Mouse (Mus musculus): ENCODE results near the gene Ammecr1. TPM values are rescaled to one million over a fixed set of nuclear protein-coding genes. Genes with fewer than 3 reads are reported as not detected.
A peak's percentile ranks its signal among the peaks of the same experiment; 100 is the strongest.

Ammecr1 gene
- total and polyA plus RNA-seq, 2 experiments from 2014 or later: 2.2 to 2.8 TPM

GRCm38 (mm10) chrX:142832221-142832620 lies 134.3 kb downstream of the Ammecr1 start:
- no peak for ATAC-seq (ENCODE audit: low FRiP score)
- Histone ChIP-seq H3K4me2 (ENCODE audit: low read depth, low read length, poor library complexity, severe bottlenecking) (no peak overlapping the region), H3K27ac (ENCODE audit: low read depth, low read length) (no peak overlapping the region), H3K27me3 (ENCODE audit: insufficient read depth, low read length) (no peaks in the 10 kb centered on the region), H3K4me1 (ENCODE audit: insufficient read depth, low read length) (no peaks in the 10 kb centered on the region), H3K36me3 (ENCODE audit: insufficient read depth, low read length) (no peaks in the 10 kb centered on the region), H3K9me3 (ENCODE audit: low read length) (no peaks in the 10 kb centered on the region), H3K4me3 (ENCODE audit: low read depth, low read length) (no peak overlapping the region), H3K9ac (replicated peaks; ENCODE audit: low read length, poor library complexity, severe bottlenecking) (no peak overlapping the region)
- no peak for DNase-seq (ENCODE audit: low spot score)
- WGBS: 77% methylated on average over 3 of the region's 3 CpGs
- TF ChIP-seq CTCF (IDR thresholded peaks at IDR 0.05): no peak

- no peaks in the 10 kb centered on the region for H3K27me3 ChIP-seq (ENCODE audit: insufficient read depth, low read length)
- 98% methylated on average over 6 of the region's 6 CpGs for WGBS
- no peak overlapping the region for H3K4me2 ChIP-seq (ENCODE audit: low read depth, low read length, poor library complexity, severe bottlenecking)
- no peaks in the 10 kb centered on the region for H3K4me1 ChIP-seq (ENCODE audit: insufficient read depth, low read length)
- ATAC-seq (ENCODE audit: low FRiP score): no peak
- no peak for DNase-seq (ENCODE audit: low spot score)
- H3K4me3 ChIP-seq (ENCODE audit: low read depth, low read length): no peak overlapping the region
- H3K9me3 ChIP-seq (ENCODE audit: low read length): no peaks in the 10 kb centered on the region
- no peak for TF ChIP-seq CTCF (IDR thresholded peaks at IDR 0.05)
- no peaks in the 10 kb centered on the region for H3K36me3 ChIP-seq (ENCODE audit: insufficient read depth, low read length)
- no peak overlapping the region for H3K9ac ChIP-seq (replicated peaks; ENCODE audit: low read length, poor library complexity, severe bottlenecking)
- no peak overlapping the region for H3K27ac ChIP-seq (ENCODE audit: low read depth, low read length)
These were observed 136.0 kb downstream of the Ammecr1 start for GRCm38 (mm10) chrX:142830572-142830971.

- H3K9me3 ChIP-seq (ENCODE audit: low read length): no peaks in the 10 kb centered on the region
- DNase-seq (ENCODE audit: low spot score) (no peak), ATAC-seq (ENCODE audit: low FRiP score) (no peak)
- H3K4me2 ChIP-seq (ENCODE audit: low read depth, low read length, poor library complexity, severe bottlenecking): no peak overlapping the region
- H3K4me3 ChIP-seq (ENCODE audit: low read depth, low read length): no peak overlapping the region
- H3K4me1 ChIP-seq (ENCODE audit: insufficient read depth, low read length): no peaks in the 10 kb centered on the region
- H3K27ac ChIP-seq (ENCODE audit: low read depth, low read length): no peak overlapping the region
- H3K36me3 ChIP-seq (ENCODE audit: insufficient read depth, low read length): no peaks in the 10 kb centered on the region
- 79% methylated on average over 12 of the region's 12 CpGs for WGBS
- H3K27me3 ChIP-seq (ENCODE audit: insufficient read depth, low read length): no peaks in the 10 kb centered on the region
- no peak for TF ChIP-seq CTCF (IDR thresholded peaks at IDR 0.05)
- no peak overlapping the region for H3K9ac ChIP-seq (replicated peaks; ENCODE audit: low read length, poor library complexity, severe bottlenecking)
These were observed 136.6 kb downstream of the Ammecr1 start for GRCm38 (mm10) chrX:142829866-142830470.

GRCm38 (mm10) chrX:142829267-142829666 lies 137.3 kb downstream of the Ammecr1 start:
- no peaks in the 10 kb centered on the region for H3K27me3 ChIP-seq (ENCODE audit: insufficient read depth, low read length)
- H3K4me2 ChIP-seq (ENCODE audit: low read depth, low read length, poor library complexity, severe bottlenecking): no peak overlapping the region
- TF ChIP-seq CTCF (IDR thresholded peaks at IDR 0.05): no peak
- 73% methylated on average over 2 of the region's 2 CpGs for WGBS
- DNase-seq (ENCODE audit: low spot score) (no peak), ATAC-seq (ENCODE audit: low FRiP score) (no peak)
- H3K9ac ChIP-seq (replicated peaks; ENCODE audit: low read length, poor library complexity, severe bottlenecking): no peak overlapping the region
- no peak overlapping the region for H3K27ac ChIP-seq (ENCODE audit: low read depth, low read length)
- H3K4me1 ChIP-seq (ENCODE audit: insufficient read depth, low read length): no peaks in the 10 kb centered on the region
- H3K4me3 ChIP-seq (ENCODE audit: low read depth, low read length): no peak overlapping the region
- H3K9me3 ChIP-seq (ENCODE audit: low read length): no peaks in the 10 kb centered on the region
- no peaks in the 10 kb centered on the region for H3K36me3 ChIP-seq (ENCODE audit: insufficient read depth, low read length)

- H3K27me3 ChIP-seq (ENCODE audit: insufficient read depth, low read length): no peaks in the 10 kb centered on the region
- no peak overlapping the region for H3K4me3 ChIP-seq (ENCODE audit: low read depth, low read length)
- no peak for TF ChIP-seq CTCF (IDR thresholded peaks at IDR 0.05)
- no peak for DNase-seq (ENCODE audit: low spot score)
- 74% methylated on average over 13 of the region's 13 CpGs for WGBS
- H3K9ac ChIP-seq (replicated peaks; ENCODE audit: low read length, poor library complexity, severe bottlenecking): no peak overlapping the region
- no peak overlapping the region for H3K4me2 ChIP-seq (ENCODE audit: low read depth, low read length, poor library complexity, severe bottlenecking)
- H3K27ac ChIP-seq (ENCODE audit: low read depth, low read length): no peak overlapping the region
- H3K9me3 ChIP-seq (ENCODE audit: low read length): no peaks in the 10 kb centered on the region
- no peaks in the 10 kb centered on the region for H3K4me1 ChIP-seq (ENCODE audit: insufficient read depth, low read length)
- no peaks in the 10 kb centered on the region for H3K36me3 ChIP-seq (ENCODE audit: insufficient read depth, low read length)
- ATAC-seq (ENCODE audit: low FRiP score): no peak
These were observed 138.2 kb downstream of the Ammecr1 start for GRCm38 (mm10) chrX:142828184-142828908.

GRCm38 (mm10) chrX:142827644-142828043 lies 138.9 kb downstream of the Ammecr1 start:
- peak; percentile 27; the same call in 1 of the 2 replicates for TF ChIP-seq CTCF (IDR thresholded peaks at IDR 0.05)
- ATAC-seq (ENCODE audit: low FRiP score): no peak

More at GRCm38 (mm10) chrX:142827644-142828043, 138.9 kb downstream of the Ammecr1 start:
- no peaks in the 10 kb centered on the region for H3K36me3 ChIP-seq (ENCODE audit: insufficient read depth, low read length)
- 32% methylated on average over 1 of the region's 1 CpGs for WGBS
- H3K9me3 ChIP-seq (ENCODE audit: low read length): no peaks in the 10 kb centered on the region
- no peak overlapping the region for H3K9ac ChIP-seq (replicated peaks; ENCODE audit: low read length, poor library complexity, severe bottlenecking)
- no peaks in the 10 kb centered on the region for H3K27me3 ChIP-seq (ENCODE audit: insufficient read depth, low read length)
- H3K27ac ChIP-seq (ENCODE audit: low read depth, low read length): no peak overlapping the region
- H3K4me2 ChIP-seq (ENCODE audit: low read depth, low read length, poor library complexity, severe bottlenecking): no peak overlapping the region
- DNase-seq (ENCODE audit: low spot score): no peak
- H3K4me3 ChIP-seq (ENCODE audit: low read depth, low read length): no peak overlapping the region
- no peaks in the 10 kb centered on the region for H3K4me1 ChIP-seq (ENCODE audit: insufficient read depth, low read length)
